Mouse (Mus musculus) B cell, adult 62 days (primary cell): Measurements from ENCODE around the gene Snorc. TPM values are rescaled to one million over a fixed set of nuclear protein-coding genes. Genes with fewer than 3 reads are reported as not detected.

ENCODE experiments used
- total RNA-seq: library from RNA; stranded (reverse); gene quantifications from 4 replicates; pipeline ENCODE4 v1.2.4, GENCODE M21; 2023

The Snorc gene
- not detected in 4 replicates for total RNA-seq

GRCm38 (mm10) chr1:87469971-87470370 is at the start of gene Snorc:
TSS of gene Snorc (plus strand) at chr1:87470271.

GRCm38 (mm10) chr1:87509561-87510165 is 39.6 kb downstream of the Snorc start, which contains the start of gene Neu2:
TSS of gene Neu2 (plus strand) at chr1:87509889.

Other genes starting within 250 kb of the Snorc start
- gene Efhd1, start 205.9 kb upstream of the Snorc start, total RNA-seq = 0.46 TPM in 1 of 4 replicates, not detected in the others
- 112 to 143 TPM (median 127 TPM) in 4 replicates for gene Gigyf2, start 143.3 kb upstream of the Snorc start, total RNA-seq
- not detected in 4 replicates for gene Kcnj13, start 75.5 kb upstream of the Snorc start, total RNA-seq
- not detected in 4 replicates for gene Neu2, start 39.6 kb downstream of the Snorc start, total RNA-seq
- 0.49 to 0.75 TPM in 2 of 4 replicates, not detected in the others for gene Ngef, start 103.6 kb downstream of the Snorc start, total RNA-seq
- gene Inpp5d, start 150.0 kb downstream of the Snorc start, total RNA-seq = 668 to 754 TPM (median 723 TPM) in 4 replicates